Mouse (Mus musculus) neural tube, embryonic 12.5 days (tissue): ENCODE measurements at regions not wholly inside any gene's neighbourhood (a gene's known extent, or its start where the extent isn't known, plus 50 kb on each side); places are given as distances from the start of the nearest gene placed in this dataset.

Experiments
- ATAC-seq: fragments of 200-750 bp; cut with Nextera tagmentation; 2 replicates; pipeline ENCODE4 v1.8.0; 2017; ENCODE audit warnings: low read depth, mild to moderate bottlenecking, moderate TSS enrichment, moderate library complexity; ENCODE audit not compliant: low FRiP score
- H3K27ac ChIP-seq: fragments of 300-500 bp; sonication (generic); 2 replicates; pipeline ENCODE4 v1.5.1; 2016
- H3K27me3 ChIP-seq: fragments of 300-500 bp; sonication (generic); replicated peaks from 2 replicates; pipeline ENCODE4 v1.6.1; 2016; ENCODE audit warnings: mild to moderate bottlenecking
- H3K36me3 ChIP-seq: fragments of 300-500 bp; sonication (generic); 2 replicates; pipeline ENCODE4 v1.6.1; 2016; ENCODE audit warnings: mild to moderate bottlenecking
- H3K4me1 ChIP-seq: fragments of 300-500 bp; sonication (generic); 2 replicates; pipeline ENCODE4 v1.6.1; 2016
- H3K4me2 ChIP-seq: fragments of 300-500 bp; sonication (generic); replicated peaks from 2 replicates; pipeline ENCODE4 v1.6.1; 2016; ENCODE audit warnings: mild to moderate bottlenecking
- H3K4me3 ChIP-seq: fragments of 300-500 bp; sonication (generic); 2 replicates; pipeline ENCODE4 v1.5.1; 2016
- H3K9ac ChIP-seq: fragments of 300-500 bp; sonication (generic); 2 replicates; pipeline ENCODE4 v1.6.1; 2016; ENCODE audit warnings: mild to moderate bottlenecking
- H3K9me3 ChIP-seq: fragments of 300-500 bp; sonication (generic); 2 replicates; pipeline ENCODE4 v1.6.1; 2016; ENCODE audit warnings: mild to moderate bottlenecking
- WGBS: fragments of 180-500 bp; shearing (Covaris S2); methylation state at CpG from one replicate; pipeline ENCODE4 v1.1.7; 2016; 5-methylcytosine and 5-hydroxymethylcytosine counted together

DNA sequence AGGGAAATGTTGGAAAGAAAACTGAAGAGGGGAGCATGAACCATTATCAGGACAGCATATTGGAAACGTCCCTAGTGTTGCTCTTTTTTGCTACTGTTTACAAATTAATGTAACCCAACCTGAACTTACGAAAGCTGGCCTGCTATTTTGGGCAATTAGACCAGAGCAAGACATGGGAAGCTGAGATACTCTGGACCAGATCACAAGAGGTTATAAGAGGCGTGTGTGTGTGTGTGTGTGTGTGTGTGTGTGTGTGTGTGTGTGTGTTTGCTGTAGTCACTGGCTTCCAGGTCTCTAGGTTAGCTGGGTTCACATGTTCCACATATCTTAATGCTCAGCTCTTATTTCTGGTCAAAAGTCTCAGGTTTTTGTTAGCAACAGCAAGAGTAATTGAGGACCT lies 783.1 kb downstream of the Gsdmc2 start:
- WGBS = 80% methylated on average over 3 of the region's 3 CpGs
- no peak for ATAC-seq

DNA sequence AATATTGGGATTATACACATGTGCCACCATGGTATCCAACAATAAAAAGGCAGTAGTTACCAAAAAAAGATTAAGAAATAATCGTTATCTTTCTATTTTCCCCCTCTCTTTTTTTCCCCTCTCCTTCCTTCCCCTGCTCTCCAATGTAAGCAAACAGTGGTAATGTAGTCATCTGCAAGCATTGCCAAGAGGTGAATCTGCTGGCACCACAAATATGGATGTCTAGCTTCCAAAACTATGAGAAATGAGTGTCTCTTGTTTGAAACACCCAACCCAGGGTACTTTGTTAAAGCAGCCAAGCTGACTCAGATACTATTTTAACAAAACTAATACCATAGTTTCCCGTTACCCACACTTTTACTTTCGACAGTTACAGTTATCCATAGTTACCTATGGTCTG lies 784.2 kb downstream of the Gsdmc2 start:
- ATAC-seq = no peak
- WGBS = 89% methylated on average over 3 of the region's 3 CpGs

More for the DNA sequence above, 783.1 kb downstream of the Gsdmc2 start:
- H3K4me2 ChIP-seq = no peak overlapping the region
- H3K36me3 ChIP-seq = no peaks in the 10 kb centered on the region
- H3K9ac ChIP-seq = no peak overlapping the region
- H3K27ac ChIP-seq = no peak overlapping the region
- no peaks in the 10 kb centered on the region for H3K4me1 ChIP-seq
- H3K4me3 ChIP-seq = no peak overlapping the region
- H3K27me3 ChIP-seq = no peaks in the 10 kb centered on the region
- no peaks in the 10 kb centered on the region for H3K9me3 ChIP-seq

DNA sequence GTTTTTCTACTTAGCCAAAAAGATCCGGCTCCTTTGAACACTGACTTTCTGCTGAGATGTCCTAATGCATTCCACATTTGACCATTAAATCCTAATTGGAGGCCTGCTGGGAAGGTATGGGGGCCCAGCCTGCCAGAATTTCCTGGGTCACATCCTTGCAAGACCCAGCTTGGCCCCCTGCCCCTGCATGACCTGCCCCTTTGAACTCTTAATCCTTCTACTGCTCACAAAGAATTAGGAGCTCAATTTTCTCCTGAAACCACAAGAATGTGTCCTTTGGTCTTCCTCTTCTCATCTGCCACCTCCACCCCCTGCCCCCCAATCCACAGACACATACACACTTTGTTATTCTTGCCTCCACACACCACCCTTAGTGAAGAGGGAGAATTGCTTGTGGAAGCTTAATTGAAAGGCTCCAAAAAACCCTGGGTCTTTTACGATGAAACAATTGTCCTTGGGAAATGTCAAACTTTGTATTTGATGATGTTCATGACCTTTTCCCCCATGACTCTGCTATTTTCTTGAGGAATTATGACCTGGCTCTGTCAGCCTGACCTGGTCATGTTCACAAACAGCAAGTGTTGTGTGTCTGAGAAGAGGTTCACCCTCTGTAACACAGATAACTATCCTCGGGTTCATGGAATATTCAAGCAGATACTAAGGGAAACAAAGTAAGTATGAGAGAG lies 792.3 kb downstream of the Gsdmc2 start:
- Histone ChIP-seq H3K4me1 (no peaks in the 10 kb centered on the region), H3K9me3 (no peaks in the 10 kb centered on the region), H3K9ac (no peak overlapping the region), H3K4me3 (no peak overlapping the region), H3K27ac (no peak overlapping the region), H3K4me2 (no peak overlapping the region), H3K36me3 (no peaks in the 10 kb centered on the region), H3K27me3 (no peaks in the 10 kb centered on the region)
- ATAC-seq = no peak
- WGBS = 3% methylated on average over 3 of the region's 3 CpGs

More for the DNA sequence above, 784.2 kb downstream of the Gsdmc2 start:
- Histone ChIP-seq H3K36me3 (no peaks in the 10 kb centered on the region), H3K4me3 (no peak overlapping the region), H3K4me1 (no peaks in the 10 kb centered on the region), H3K27me3 (no peaks in the 10 kb centered on the region), H3K9ac (no peak overlapping the region), H3K4me2 (no peak overlapping the region), H3K9me3 (no peaks in the 10 kb centered on the region), H3K27ac (no peak overlapping the region)

DNA sequence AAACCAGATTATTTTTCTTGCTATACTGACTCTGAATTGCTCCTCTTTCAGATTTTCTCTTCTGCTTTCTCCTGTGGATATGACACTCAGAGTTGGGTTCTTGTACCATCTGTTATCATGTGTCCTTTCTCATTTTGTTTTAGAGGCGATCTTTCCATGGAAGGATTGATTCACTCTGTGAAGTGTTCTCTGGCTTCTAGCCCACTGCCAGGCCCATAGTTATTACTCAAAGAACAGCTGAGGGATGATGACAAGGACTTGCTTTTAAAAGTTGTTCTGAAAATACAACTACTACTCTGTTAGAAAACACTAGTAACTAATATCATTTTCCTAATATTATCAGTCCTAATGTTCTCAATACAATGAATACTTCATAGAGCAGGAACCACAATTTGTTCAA lies 794.9 kb downstream of the Gsdmc2 start:
- Histone ChIP-seq H3K36me3 (no peaks in the 10 kb centered on the region), H3K27ac (no peak overlapping the region), H3K27me3 (no peaks in the 10 kb centered on the region), H3K9me3 (no peaks in the 10 kb centered on the region), H3K4me3 (no peak overlapping the region), H3K4me1 (no peaks in the 10 kb centered on the region), H3K4me2 (no peak overlapping the region), H3K9ac (no peak overlapping the region)
- 96% methylated on average over 1 of the region's 1 CpGs for WGBS
- no peak for ATAC-seq

DNA sequence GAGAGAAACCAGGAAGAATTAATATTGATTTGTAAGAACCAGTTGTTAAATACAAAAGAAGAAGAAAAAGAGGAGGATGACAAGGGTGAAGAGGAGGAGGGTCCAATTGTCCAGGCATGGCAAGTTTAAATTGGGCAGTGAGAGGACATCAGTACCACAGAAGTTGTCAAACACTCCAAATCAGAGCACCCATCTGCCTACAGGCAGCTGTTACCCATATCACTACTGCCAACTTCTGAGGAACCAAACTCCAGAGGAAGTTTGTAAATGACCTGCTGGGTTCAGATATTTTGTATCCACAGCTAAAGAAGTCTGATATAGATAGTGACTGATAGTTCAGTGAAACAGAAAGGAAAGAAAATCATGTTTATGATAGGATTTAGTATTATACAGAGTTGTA lies 802.6 kb downstream of the Gsdmc2 start:
- no peak for ATAC-seq

DNA sequence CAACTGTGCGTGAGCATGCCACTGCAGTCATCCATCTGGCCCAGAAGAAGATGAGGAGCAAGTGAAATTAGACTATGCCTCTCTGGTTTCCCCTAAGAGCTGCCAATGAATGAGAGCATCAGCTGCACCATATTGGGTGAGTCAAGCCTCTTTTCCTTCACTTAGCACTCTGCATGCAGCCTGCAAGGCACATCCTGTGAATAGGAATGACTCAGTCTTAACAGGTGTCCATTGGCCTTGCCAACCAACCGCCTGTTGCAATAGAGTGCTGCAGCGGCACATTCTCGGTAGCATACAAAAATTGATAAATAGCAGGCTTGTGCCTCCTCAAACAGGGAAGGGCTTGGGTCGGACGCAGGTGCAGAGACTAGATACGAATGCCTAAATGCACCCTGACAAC lies 808.7 kb downstream of the Gsdmc2 start:
- no peaks in the 10 kb centered on the region for H3K36me3 ChIP-seq
- no peak overlapping the region for H3K27ac ChIP-seq
- no peak overlapping the region for H3K4me3 ChIP-seq
- no peaks in the 10 kb centered on the region for H3K9me3 ChIP-seq
- H3K4me2 ChIP-seq = no peak overlapping the region
- H3K4me1 ChIP-seq = no peaks in the 10 kb centered on the region
- no peaks in the 10 kb centered on the region for H3K27me3 ChIP-seq
- no peak for ATAC-seq
- 89% methylated on average over 7 of the region's 7 CpGs for WGBS
- H3K9ac ChIP-seq = no peak overlapping the region

More for the DNA sequence above, 802.6 kb downstream of the Gsdmc2 start:
- H3K4me1 ChIP-seq = no peaks in the 10 kb centered on the region
- no peaks in the 10 kb centered on the region for H3K9me3 ChIP-seq
- no peak overlapping the region for H3K9ac ChIP-seq
- H3K27ac ChIP-seq = no peak overlapping the region
- no peak overlapping the region for H3K4me3 ChIP-seq
- H3K27me3 ChIP-seq = no peaks in the 10 kb centered on the region
- H3K36me3 ChIP-seq = no peaks in the 10 kb centered on the region
- no peak overlapping the region for H3K4me2 ChIP-seq

DNA sequence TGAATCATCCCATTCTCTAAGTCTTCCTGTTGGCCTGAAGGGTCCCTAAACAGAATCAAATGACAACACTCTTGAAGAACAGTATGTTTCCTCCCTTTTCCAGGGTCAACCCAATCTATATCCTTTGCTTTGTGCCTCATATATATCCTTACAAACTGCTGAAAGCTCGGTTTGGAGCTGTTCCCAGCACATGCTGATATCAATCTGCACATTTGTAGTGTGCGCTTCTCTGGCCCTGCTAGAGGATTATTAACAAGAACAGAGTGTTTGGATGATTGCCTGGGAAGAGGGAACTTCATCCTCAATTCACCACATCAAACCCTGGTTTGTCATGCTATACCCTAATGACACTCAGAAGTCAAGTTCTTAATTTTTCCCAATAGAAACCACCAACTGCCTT lies 824.2 kb downstream of the Gsdmc2 start:
- no peak for ATAC-seq
- Histone ChIP-seq H3K4me3 (no peak overlapping the region), H3K4me2 (no peak overlapping the region), H3K9me3 (no peaks in the 10 kb centered on the region), H3K27ac (no peak overlapping the region), H3K27me3 (no peaks in the 10 kb centered on the region), H3K36me3 (no peaks in the 10 kb centered on the region), H3K4me1 (no peaks in the 10 kb centered on the region), H3K9ac (no peak overlapping the region)
- 89% methylated on average over 2 of the region's 2 CpGs for WGBS

DNA sequence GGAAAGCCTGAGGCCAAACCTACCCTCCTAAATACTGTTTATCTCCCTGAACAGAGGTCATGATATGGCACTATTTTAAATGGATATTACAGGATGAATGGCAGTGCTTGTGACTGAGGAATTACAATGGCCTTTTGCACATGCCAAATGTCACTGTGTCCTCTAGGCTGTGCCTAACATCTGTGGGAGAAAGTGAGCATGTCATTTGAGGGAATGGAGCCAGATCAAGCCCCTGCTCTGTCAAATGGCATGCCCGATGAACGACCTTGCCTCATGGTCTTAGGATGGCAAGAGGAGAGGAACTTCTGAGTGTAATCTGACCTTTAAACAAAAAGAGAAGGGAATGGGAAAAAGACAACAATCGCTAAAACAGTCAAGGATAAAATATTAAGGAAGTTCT lies 827.0 kb downstream of the Gsdmc2 start:
- Histone ChIP-seq H3K4me2 (no peak overlapping the region), H3K9me3 (no peaks in the 10 kb centered on the region), H3K4me1 (no peaks in the 10 kb centered on the region), H3K36me3 (no peaks in the 10 kb centered on the region), H3K27me3 (no peaks in the 10 kb centered on the region), H3K27ac (no peak overlapping the region), H3K9ac (no peak overlapping the region), H3K4me3 (no peak overlapping the region)
- WGBS = 63% methylated on average over 3 of the region's 3 CpGs
- ATAC-seq = no peak

DNA sequence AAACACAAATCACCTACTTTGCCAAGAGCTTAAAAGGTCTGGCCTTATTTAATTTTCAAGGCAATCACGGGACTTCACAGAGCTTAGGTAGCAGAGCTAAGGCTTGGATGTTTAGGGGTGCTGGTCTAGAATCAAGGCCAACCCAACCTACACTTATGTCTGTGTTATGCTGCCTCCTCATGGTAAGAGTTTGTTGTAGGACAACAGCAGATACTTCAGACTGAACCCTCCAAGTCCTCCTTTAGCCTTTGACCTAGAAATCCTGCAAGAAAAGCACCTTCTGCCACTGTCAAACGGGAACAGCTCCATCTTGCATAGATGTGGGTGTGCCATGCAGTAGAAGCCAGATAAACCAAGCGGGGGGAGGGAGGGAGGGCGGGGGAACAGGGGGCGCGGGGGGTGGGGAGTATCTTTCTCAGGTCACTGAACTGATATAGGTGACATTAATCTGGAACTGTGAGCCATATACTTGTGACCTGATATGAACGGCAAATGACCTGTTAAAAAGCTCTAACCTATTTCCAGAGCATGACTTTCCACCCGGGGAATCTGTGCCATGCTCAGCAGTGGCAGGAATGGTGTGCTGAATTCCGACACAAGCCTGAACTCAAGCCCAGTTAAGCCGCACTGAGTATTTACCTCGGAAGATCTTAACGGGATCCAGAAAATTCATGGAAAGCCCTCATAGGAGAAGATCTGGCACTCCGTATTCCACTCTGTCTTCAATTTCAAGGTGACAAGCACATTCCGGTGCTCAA lies 838.3 kb downstream of the Gsdmc2 start:
- no peaks in the 10 kb centered on the region for H3K27me3 ChIP-seq
- ATAC-seq = no peak
- no peak overlapping the region for H3K9ac ChIP-seq
- H3K4me2 ChIP-seq = no peak overlapping the region
- H3K36me3 ChIP-seq = no peaks in the 10 kb centered on the region
- WGBS = 88% methylated on average over 14 of the region's 14 CpGs
- H3K27ac ChIP-seq = no peak overlapping the region
- no peaks in the 10 kb centered on the region for H3K9me3 ChIP-seq
- H3K4me3 ChIP-seq = no peak overlapping the region
- H3K4me1 ChIP-seq = no peaks in the 10 kb centered on the region

DNA sequence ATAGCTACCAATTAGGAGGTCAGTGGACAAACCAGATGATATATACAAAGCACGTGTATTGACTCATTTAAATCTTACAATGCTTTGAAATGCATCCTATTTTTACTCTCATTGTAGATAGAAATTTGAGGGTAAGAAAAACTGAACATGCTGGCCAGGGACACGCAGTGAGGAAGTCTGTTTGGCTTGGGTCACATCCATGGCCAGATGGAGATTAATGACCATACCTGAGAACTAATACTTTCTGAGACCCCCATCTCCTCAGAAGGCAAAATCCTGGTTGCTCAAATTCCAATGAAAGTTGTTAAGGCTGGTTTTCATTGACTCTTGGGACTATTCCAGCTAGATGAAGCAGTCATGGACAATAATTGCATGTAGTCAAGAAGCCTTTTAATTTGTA lies 850.3 kb downstream of the Gsdmc2 start:
- no peak overlapping the region for H3K27ac ChIP-seq
- H3K4me1 ChIP-seq = no peaks in the 10 kb centered on the region
- no peaks in the 10 kb centered on the region for H3K9me3 ChIP-seq
- ATAC-seq = no peak
- 88% methylated on average over 2 of the region's 2 CpGs for WGBS
- no peaks in the 10 kb centered on the region for H3K36me3 ChIP-seq
- H3K4me3 ChIP-seq = no peak overlapping the region
- no peak overlapping the region for H3K4me2 ChIP-seq
- no peaks in the 10 kb centered on the region for H3K27me3 ChIP-seq
- H3K9ac ChIP-seq = no peak overlapping the region

DNA sequence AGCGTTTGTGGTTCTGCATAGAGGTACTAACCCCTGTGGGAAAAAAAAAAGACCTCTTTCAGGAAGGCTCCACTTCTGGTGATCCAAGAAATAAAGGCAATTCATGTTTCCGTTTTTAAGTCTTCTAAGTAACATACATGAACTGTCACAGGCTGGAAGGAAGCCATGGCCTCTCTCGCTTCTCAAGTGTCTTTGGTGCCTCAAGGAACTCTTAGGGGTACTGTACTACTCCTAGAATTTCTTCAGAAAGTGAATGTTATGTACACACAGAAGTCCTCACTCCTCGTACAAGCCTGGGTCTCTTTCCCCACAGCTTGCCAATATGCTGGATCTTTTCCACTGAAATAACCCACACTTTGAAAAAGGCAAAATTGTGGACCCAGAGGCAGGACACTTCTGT lies 858.1 kb downstream of the Gsdmc2 start:
- H3K36me3 ChIP-seq = no peaks in the 10 kb centered on the region
- WGBS = 88% methylated on average over 4 of the region's 4 CpGs
- no peaks in the 10 kb centered on the region for H3K9me3 ChIP-seq
- H3K4me2 ChIP-seq = no peak overlapping the region
- no peaks in the 10 kb centered on the region for H3K27me3 ChIP-seq
- H3K4me3 ChIP-seq = no peak overlapping the region
- no peak overlapping the region for H3K27ac ChIP-seq
- H3K4me1 ChIP-seq = no peaks in the 10 kb centered on the region
- no peak overlapping the region for H3K9ac ChIP-seq
- no peak for ATAC-seq

DNA sequence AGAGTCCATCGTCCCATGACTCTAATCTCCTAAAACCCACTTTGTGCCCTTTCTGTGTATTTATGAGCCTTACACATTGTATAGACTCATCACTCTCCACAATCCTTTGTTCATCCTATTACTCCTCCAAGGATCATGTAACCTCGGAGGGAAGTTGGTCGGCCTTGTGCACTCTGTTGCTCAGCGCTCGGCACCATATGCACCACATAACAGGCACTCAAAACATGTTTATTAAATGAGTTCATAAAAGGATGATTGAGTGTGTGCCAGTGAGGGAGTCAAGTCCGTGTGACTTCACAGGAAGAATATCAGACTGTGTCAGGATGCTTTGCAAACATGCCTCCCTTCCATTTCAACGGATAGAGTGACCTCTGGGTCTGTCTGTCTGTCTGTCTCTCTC lies 858.8 kb downstream of the Gsdmc2 start:
- Histone ChIP-seq H3K9me3 (no peaks in the 10 kb centered on the region), H3K4me1 (no peaks in the 10 kb centered on the region), H3K4me3 (no peak overlapping the region), H3K27ac (no peak overlapping the region), H3K36me3 (no peaks in the 10 kb centered on the region), H3K27me3 (no peaks in the 10 kb centered on the region), H3K4me2 (no peak overlapping the region), H3K9ac (no peak overlapping the region)
- no peak for ATAC-seq
- WGBS = 80% methylated on average over 7 of the region's 7 CpGs

DNA sequence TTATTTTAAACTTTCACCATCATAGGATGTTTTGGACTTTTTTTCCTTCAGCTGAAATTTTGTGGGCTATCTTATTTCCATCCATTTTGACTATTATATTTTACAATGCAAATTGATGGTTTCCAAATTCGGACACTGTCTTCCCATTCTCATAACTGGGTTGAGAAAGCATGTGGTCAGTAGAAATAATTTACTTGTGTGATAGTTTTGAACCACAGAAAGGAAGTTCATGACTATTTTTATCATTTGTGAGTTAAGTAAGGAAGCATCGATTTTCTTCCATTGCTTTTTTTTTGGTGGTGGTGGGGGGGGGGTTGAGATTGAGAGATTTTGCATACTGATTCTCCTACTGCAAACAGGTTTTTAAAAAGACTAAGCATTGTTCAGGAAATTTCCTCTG lies 874.4 kb downstream of the Gsdmc2 start:
- Histone ChIP-seq H3K4me3 (no peak overlapping the region), H3K4me1 (no peaks in the 10 kb centered on the region), H3K9me3 (no peaks in the 10 kb centered on the region), H3K27ac (no peak overlapping the region), H3K9ac (no peak overlapping the region), H3K4me2 (no peak overlapping the region), H3K27me3 (no peaks in the 10 kb centered on the region), H3K36me3 (no peaks in the 10 kb centered on the region)
- WGBS = 86% methylated on average over 2 of the region's 2 CpGs
- no peak for ATAC-seq
